Mouse (Mus musculus) gastrocnemius, adult 2 months (tissue): ENCODE measurements around the gene Srp54b. TPM values are rescaled to one million over a fixed set of nuclear protein-coding genes. Genes with fewer than 3 reads are reported as not detected.

Experiments
- total RNA-seq, 2 experiments: library from RNA; stranded (reverse); gene quantifications; 2 replicates each; pipeline ENCODE4 v1.2.3; 2021

Srp54b gene
- total RNA-seq, 2 experiments from 2014 or later, result 32.1 to 37.5 TPM

Other genes starting within 250 kb of the Srp54b start
- not detected for gene Gm20403, start 168.6 kb upstream of the Srp54b start, total RNA-seq
- 1 to 10 TPM; 3.6 to 4.1 TPM for gene Baz1a, start 140.8 kb upstream of the Srp54b start, total RNA-seq
- 1 to 10 TPM; 8.8 TPM for gene 2700097O09Rik, start 75.0 kb upstream of the Srp54b start, total RNA-seq
- 10 to 100 TPM; 73.7 to 94.3 TPM for gene Srp54a, start 74.8 kb upstream of the Srp54b start, total RNA-seq
- 1 to 10 TPM; 3.1 to 8.3 TPM for gene Fam177a, start 30.6 kb upstream of the Srp54b start, total RNA-seq
- gene 1700047I17Rik2, start 44.5 kb downstream of the Srp54b start, total RNA-seq, result 1 to 10 TPM in 1 of 2 experiments, under 1 TPM in 1; 0.59 to 5.4 TPM
- gene Srp54c, start 75.1 kb downstream of the Srp54b start, total RNA-seq, result 10 to 100 TPM; 28.1 to 30.5 TPM
- 10 to 100 TPM; 10.4 to 10.7 TPM for gene 1110008L16Rik, start 144.5 kb downstream of the Srp54b start, total RNA-seq
- 10 to 100 TPM; 10.2 to 12.1 TPM for gene Ppp2r3c, start 147.9 kb downstream of the Srp54b start, total RNA-seq
- 100 to 1,000 TPM; 165 to 168 TPM for gene Psma6, start 229.1 kb downstream of the Srp54b start, total RNA-seq